In genomic region chr9:103201561-103202260, GRCm38 (mm10) we compare ENCODE assay signal across 8 mouse cellular contexts. TPM values are rescaled to one million over a fixed set of nuclear protein-coding genes. Genes with fewer than 3 reads are reported as not detected.
DNase-seq lines count a peak whose midpoint lies in the region; ATAC-seq and TF ChIP-seq lines count a peak whose summit lies in the region.

Gene Srprb (minus strand): TSS chr9:103202137.

- in situ Hi-C loops in ES-E14 (cut with MboI; ENCODE audit: low sequenced_read_pairs in 2 of 2, unreplicated experiment in 2 of 2), result no loop called here

- H3K4me1 ChIP-seq in ES-E14 (ENCODE audit: control insufficient read depth in 2 of 2, insufficient read depth in 2 of 2, low read length in 2 of 2, poor library complexity in 1 of 2), result no peaks in the 10 kb centered on the region
- peaks cover 7% of the 10 kb centered on the region for H3K4me1 ChIP-seq in forebrain, embryonic 15.5 days
- H3K4me1 ChIP-seq in lung, adult 2 months (ENCODE audit: control insufficient read depth, insufficient read depth, low read length), result peaks cover 2% of the 10 kb centered on the region; the same call in 1 of the 2 replicates

- no peaks in the 10 kb centered on the region for H3K9me3 ChIP-seq in ES-E14 (ENCODE audit: control insufficient read depth, insufficient read depth, low read depth, low read length)
- no peaks in the 10 kb centered on the region for H3K9me3 ChIP-seq in forebrain, embryonic 15.5 days

- peak within 1 kb of the TSS; percentile 66 for H3K4me2 ChIP-seq in forebrain, embryonic 15.5 days (replicated peaks)

- H3K9ac ChIP-seq in ES-E14 (ENCODE audit: insufficient read depth, low read depth, low read length, poor library complexity, severe bottlenecking), result peak within 1 kb of the TSS; percentile 82
- peak within 1 kb of the TSS; percentile 78 for H3K9ac ChIP-seq in forebrain, embryonic 15.5 days (replicated peaks)

- no peak for TF ChIP-seq CTCF in lung, adult 2 months (IDR thresholded peaks at IDR 0.05; ENCODE audit: insufficient read depth, low read length)

- peak; percentile 99 for ATAC-seq in forebrain, embryonic 15.5 days (replicated peaks)
- peak; percentile 100 for ATAC-seq in neutrophil, adult 5-6 weeks (ENCODE audit: extremely low read depth, insufficient number of reproducible peaks, low FRiP score, poor library complexity, severe bottlenecking)

- H3K4me3 ChIP-seq in ES-E14 (ENCODE audit: insufficient read depth in 1 of 2, low read depth in 1 of 2, low read length in 2 of 2, poor library complexity in 1 of 2, severe bottlenecking in 1 of 2), result peak within 1 kb of the TSS; percentile 73 to 92
- H3K4me3 ChIP-seq in forebrain, embryonic 15.5 days, result peak within 1 kb of the TSS; percentile 91
- peak within 1 kb of the TSS; percentile 98 for H3K4me3 ChIP-seq in lung, adult 2 months (replicated peaks; ENCODE audit: extremely low read depth, low read depth, low read length)

- peak; percentile 81 for DNase-seq in ES-E14 (ENCODE audit: low read depth, low spot score)
- peak; percentile 90 for DNase-seq in cerebellum, adult 11-12 months
- DNase-seq in heart, postnatal 25 days (ENCODE audit: low spot score), result peak; percentile 84
- DNase-seq in layer of hippocampus, adult 18-20 months (ENCODE audit: low spot score in 2 of 2), result peak; percentile 92 to 96
- DNase-seq in lung, adult 2 months, result peak; percentile 92
- peak; percentile 86 to 87 for DNase-seq in thymus, adult 18-20 months

- under 1% methylated on average over 45 of the region's 45 CpGs for WGBS in forebrain, embryonic 15.5 days
- under 1% methylated on average over 45 of the region's 45 CpGs for WGBS in lung, adult 2 months

- no peaks in the 10 kb centered on the region for H3K27me3 ChIP-seq in forebrain, embryonic 15.5 days

- TF ChIP-seq POLR2A in lung, adult 2 months (IDR thresholded peaks at IDR 0.05; ENCODE audit: borderline replicate concordance, extremely low read depth, low read depth, low read length), result peak; percentile 69; the same call in 1 of the 2 replicates

- peaks cover 14% of the 10 kb centered on the region for H3K36me3 ChIP-seq in ES-E14 (ENCODE audit: control insufficient read depth, insufficient read depth, low read length, poor library complexity, severe bottlenecking)
- peaks cover 15% of the 10 kb centered on the region for H3K36me3 ChIP-seq in forebrain, embryonic 15.5 days

- intact Hi-C loops in heart, postnatal 25 days (cut with DNase I), result loop anchor here (5.0 to 10.0 kb wide), 2 partner anchors 166 to 577 kb away; partner anchors contain the start of genes Anapc13, Cdv3 and Cep63

- H3K27ac ChIP-seq in ES-E14 (ENCODE audit: insufficient read depth, low read depth, low read length, poor library complexity, severe bottlenecking), result no peak within 1 kb of the TSS
- H3K27ac ChIP-seq in forebrain, embryonic 15.5 days (replicated peaks), result peak within 1 kb of the TSS; percentile 82

TF ChIP-seq in ES-E14, 5 proteins besides CTCF, POLR2A, EP300 and RAD21:
- TF ChIP-seq ZNF384 (IDR thresholded peaks at IDR 0.05; ENCODE audit: low read depth, low read length), result no peak
- TF ChIP-seq HCFC1 (IDR thresholded peaks at IDR 0.05; ENCODE audit: borderline replicate concordance, insufficient read depth, low read length), result peak; percentile 99
- no peak for TF ChIP-seq CHD2 (IDR thresholded peaks at IDR 0.05; ENCODE audit: low read depth, low read length)

RNA-seq across cellular contexts. Expression of gene Srprb, which starts in this region (rescaled TPM):
- total RNA-seq in ES-E14 (2012; rRNA removed), result 75.5 and 93.1 TPM in 2 replicates
- polyA plus RNA-seq in forebrain, embryonic 15.5 days (2015; fragmentation: Nextera tagmentation; extraction: Ambion mirVana), result 48.8 and 49.1 TPM in 2 replicates
- 10 to 100 TPM; 18.0 to 19.4 TPM for total RNA-seq in heart, postnatal 25 days (2021)
- 10 to 100 TPM; 21.1 to 21.7 TPM for total RNA-seq in layer of hippocampus, adult 18-20 months (2021)
- 49.1 and 52.5 TPM in 2 replicates for polyA plus RNA-seq in lung, adult 2 months (2012; rRNA removed)
- 13.6 and 14.2 TPM in 2 replicates for total RNA-seq in neutrophil, adult 5-6 weeks (2017)
